Mouse (Mus musculus): ENCODE measurements around the gene Tedc1. TPM values are rescaled to one million over a fixed set of nuclear protein-coding genes. Genes with fewer than 3 reads are reported as not detected.

The Tedc1 gene
- polyA plus RNA-seq, 1 experiment from 2014 or later = 28.5 TPM

DNA sequence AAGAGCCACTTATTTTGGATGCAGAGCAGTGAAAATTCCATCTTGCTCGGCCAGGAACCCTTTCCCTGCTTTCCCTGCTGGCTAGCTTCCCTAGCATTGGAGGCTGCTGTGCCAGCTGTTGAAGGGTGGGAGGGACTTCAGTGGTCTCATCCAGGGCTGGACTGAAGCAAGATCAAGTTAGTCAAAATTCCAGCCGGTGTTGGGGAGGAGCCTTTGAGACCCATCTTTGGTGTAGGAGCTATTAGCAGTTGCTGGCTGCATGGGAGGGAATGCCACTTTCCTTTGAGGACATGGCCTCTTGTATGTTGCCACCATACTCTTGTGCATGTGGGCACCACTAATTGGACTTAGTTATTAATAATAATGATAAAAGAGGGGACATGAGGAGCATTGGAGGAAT, 57.0 kb downstream of the Tedc1 start:
- Histone ChIP-seq H3K4me1 (no peaks in the 10 kb centered on the region), H3K27ac (no peak overlapping the region), H3K9ac (no peak overlapping the region), H3K36me3 (no peaks in the 10 kb centered on the region), H3K9me3 (no peaks in the 10 kb centered on the region), H3K4me2 (no peak overlapping the region), H3K27me3 (no peaks in the 10 kb centered on the region), H3K4me3 (no peak overlapping the region)
- ATAC-seq (ENCODE audit: insufficient number of reproducible peaks, low FRiP score, low TSS enrichment, low read depth) = no peak
- 64% methylated on average over 2 of the region's 2 CpGs for WGBS

DNA sequence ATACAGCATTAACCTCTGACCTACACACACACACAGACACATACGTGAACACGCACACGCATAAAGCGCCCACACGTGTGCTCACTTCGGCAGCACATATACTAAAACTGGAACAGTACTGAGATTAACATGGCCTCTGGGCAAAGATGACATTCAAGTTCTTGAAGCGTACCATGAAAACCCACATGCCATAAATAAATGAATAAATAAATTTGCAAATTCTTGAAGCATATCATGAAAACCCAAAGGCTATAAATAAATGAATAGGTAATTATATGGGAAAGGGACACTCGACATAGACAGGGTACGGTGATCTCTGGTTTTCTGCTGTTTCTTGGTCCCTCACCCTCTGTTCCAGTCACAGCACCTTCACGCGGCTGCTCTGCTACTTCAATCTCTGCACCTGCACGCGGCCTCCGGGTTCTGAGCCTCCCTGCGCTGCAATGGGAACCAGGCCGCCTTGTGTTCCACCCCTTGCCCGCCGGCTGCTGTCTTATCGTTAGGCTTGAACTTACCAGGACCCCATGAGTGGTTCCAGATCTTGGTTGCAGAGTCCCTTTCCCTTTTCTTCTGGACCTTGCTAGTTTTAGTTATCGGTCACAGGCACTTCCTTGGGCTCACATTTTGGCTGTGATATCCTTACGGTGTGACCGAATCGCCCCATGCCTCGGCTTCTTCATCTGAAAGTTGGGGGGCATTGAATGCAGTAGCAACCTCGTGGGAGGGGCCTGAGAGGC, 58.0 kb downstream of the Tedc1 start:
- WGBS = 80% methylated on average over 25 of the region's 25 CpGs
- Histone ChIP-seq H3K27ac (no peak overlapping the region), H3K9ac (no peak overlapping the region), H3K4me2 (no peak overlapping the region), H3K4me3 (no peak overlapping the region), H3K36me3 (no peaks in the 10 kb centered on the region), H3K27me3 (no peaks in the 10 kb centered on the region), H3K4me1 (no peaks in the 10 kb centered on the region), H3K9me3 (no peaks in the 10 kb centered on the region)
- no peak for ATAC-seq (ENCODE audit: insufficient number of reproducible peaks, low FRiP score, low TSS enrichment, low read depth)

DNA sequence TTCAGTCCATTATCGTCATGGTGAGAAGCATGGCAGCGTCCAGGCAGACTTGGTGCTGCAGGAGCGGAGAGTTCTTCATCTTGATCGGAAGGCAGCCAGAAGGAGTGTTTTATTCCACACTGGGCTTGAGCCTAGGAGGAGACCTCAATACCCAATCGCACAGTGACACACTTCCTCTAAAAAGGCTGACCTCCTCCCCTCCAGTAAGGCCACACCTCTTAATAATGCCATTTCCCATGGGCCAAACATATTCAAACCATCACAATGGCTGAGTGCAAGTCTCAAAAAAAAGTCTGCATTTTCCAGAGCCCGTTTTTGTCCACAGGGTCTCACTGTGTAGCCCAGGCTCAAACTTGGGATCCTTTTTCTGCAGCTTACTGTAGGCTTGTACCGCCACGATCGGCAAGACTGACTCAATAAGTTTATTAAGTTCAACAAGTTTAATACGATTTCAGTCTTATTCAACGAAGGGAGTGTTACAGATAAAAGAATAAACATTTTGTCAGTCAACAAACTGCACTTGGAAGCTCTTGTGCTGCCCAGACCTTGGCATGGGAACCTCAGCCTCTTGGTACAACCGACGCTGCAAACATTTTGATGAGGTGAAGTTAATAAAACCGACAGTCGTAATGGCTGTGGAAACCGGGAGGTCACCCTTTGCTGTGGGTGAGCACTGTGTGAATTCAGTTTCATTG, 58.9 kb downstream of the Tedc1 start:
- WGBS = 77% methylated on average over 16 of the region's 16 CpGs

More for the DNA sequence above, 58.9 kb downstream of the Tedc1 start:
- Histone ChIP-seq H3K36me3 (no peaks in the 10 kb centered on the region), H3K9ac (no peak overlapping the region), H3K27ac (no peak overlapping the region), H3K27me3 (no peaks in the 10 kb centered on the region), H3K4me3 (no peak overlapping the region), H3K4me2 (no peak overlapping the region), H3K9me3 (no peaks in the 10 kb centered on the region), H3K4me1 (no peaks in the 10 kb centered on the region)
- ATAC-seq (ENCODE audit: insufficient number of reproducible peaks, low FRiP score, low TSS enrichment, low read depth) = no peak

Other genes starting within 250 kb of the Tedc1 start
- 10.3 and 11.6 TPM in 2 replicates for gene Jag2, start 226.6 kb upstream of the Tedc1 start, polyA plus RNA-seq (2015; fragmentation: Nextera tagmentation; extraction: Ambion mirVana)
- 70.5 and 71.2 TPM in 2 replicates for gene Nudt14, start 214.3 kb upstream of the Tedc1 start, polyA plus RNA-seq (2015; fragmentation: Nextera tagmentation; extraction: Ambion mirVana)
- gene Btbd6, start 179.9 kb upstream of the Tedc1 start, polyA plus RNA-seq (2015; fragmentation: Nextera tagmentation; extraction: Ambion mirVana) = 25.4 and 26.3 TPM in 2 replicates
- gene Brf1, start 155.7 kb upstream of the Tedc1 start, polyA plus RNA-seq (2015; fragmentation: Nextera tagmentation; extraction: Ambion mirVana) = 57.1 and 61.7 TPM in 2 replicates
- gene Pacs2, start 141.9 kb upstream of the Tedc1 start, polyA plus RNA-seq (2015; fragmentation: Nextera tagmentation; extraction: Ambion mirVana) = 12.9 and 13.8 TPM in 2 replicates
- gene Tex22, start 81.9 kb upstream of the Tedc1 start, polyA plus RNA-seq (2015; fragmentation: Nextera tagmentation; extraction: Ambion mirVana) = 0.19 TPM in 1 of 2 replicates, not detected in the other
- 10.6 and 12.9 TPM in 2 replicates for gene Mta1, start 58.1 kb upstream of the Tedc1 start, polyA plus RNA-seq (2015; fragmentation: Nextera tagmentation; extraction: Ambion mirVana)
- gene Crip2, start 16.2 kb upstream of the Tedc1 start, polyA plus RNA-seq (2015; fragmentation: Nextera tagmentation; extraction: Ambion mirVana) = 113 and 182 TPM in 2 replicates
- 560 and 613 TPM in 2 replicates for gene Crip1, start 10.1 kb upstream of the Tedc1 start, polyA plus RNA-seq (2015; fragmentation: Nextera tagmentation; extraction: Ambion mirVana)
- 12.7 and 17.1 TPM in 2 replicates for gene Tmem121, start 29.5 kb downstream of the Tedc1 start, polyA plus RNA-seq (2015; fragmentation: Nextera tagmentation; extraction: Ambion mirVana)